Mouse (Mus musculus): Measurements from ENCODE around the gene Pdzd2.

The Pdzd2 gene
- long read RNA-seq, experiment 1, partial matches to known transcripts = 0 of 2 reads
- long read RNA-seq, experiment 1, other reads (novel, unspliced or antisense) = 1 of 2 reads
- long read RNA-seq, experiment 2, partial matches to known transcripts = 1 of 2 reads
- long read RNA-seq, experiment 2, other reads (novel, unspliced or antisense) = 1 of 2 reads

DNA sequence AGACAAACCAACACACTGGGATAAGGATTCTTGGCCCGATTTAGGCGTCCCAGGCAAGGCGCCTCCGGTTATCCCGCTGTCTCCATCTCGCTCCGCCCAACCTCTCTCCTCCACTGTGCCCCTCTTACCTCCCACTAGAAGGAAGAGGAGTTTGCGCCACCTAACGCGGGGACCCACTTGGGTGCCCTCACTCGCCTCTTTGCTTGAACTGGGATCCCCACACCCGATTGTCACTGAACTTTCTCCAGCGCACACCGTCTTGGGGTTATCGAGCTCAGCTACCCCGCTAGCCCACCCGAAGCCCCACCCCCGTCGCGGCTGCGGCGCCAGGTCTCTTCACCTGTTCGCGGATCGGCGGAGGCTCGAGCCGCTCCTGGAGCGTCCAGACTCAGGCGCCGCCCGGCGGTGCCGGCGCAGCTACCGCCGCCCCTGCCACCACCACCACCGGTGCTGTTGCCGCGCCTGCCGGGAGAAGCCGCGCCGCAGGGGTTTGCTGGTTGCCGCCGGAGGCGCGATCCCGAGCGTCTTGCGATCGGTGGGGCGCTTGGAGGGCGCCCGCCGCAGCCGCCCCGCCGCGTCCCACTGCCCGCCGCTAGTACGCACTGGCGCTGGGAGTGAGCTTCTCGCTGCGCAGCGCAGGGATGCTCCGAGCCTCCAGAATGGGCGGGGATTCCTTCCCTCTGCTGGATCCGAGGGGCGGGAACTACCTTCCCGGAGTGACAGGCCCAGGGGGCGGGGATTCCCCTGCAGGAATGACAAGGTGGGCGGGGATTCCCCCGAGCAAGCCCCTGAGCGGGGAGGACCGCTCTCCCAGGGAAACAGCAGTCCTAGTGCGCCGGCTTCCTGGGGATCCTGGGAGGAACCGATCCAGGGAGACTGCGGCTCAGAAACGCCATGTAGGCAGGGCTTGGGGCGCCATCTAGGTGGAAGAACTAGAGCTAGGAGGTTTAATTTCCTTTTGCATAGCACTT is at the start of gene Pdzd2:
Gene Pdzd2 (minus strand): TSS at position 648 of the 971 bp plus-strand sequence.
- intact Hi-C loops (cut with DNase I) = loop anchor here (5.0 kb wide), 2 partner anchors 52 to 152 kb away; no protein-coding TSS in a partner anchor

- intact Hi-C loops (cut with DNase I) = no loop called here
Measured at GRCm38 (mm10) chr15:12789406-12789867, 49.7 kb upstream of the Pdzd2 start.

GRCm38 (mm10) chr15:12788536-12788935 is 48.8 kb upstream of the Pdzd2 start:
- intact Hi-C loops (cut with DNase I) = no loop called here

DNA sequence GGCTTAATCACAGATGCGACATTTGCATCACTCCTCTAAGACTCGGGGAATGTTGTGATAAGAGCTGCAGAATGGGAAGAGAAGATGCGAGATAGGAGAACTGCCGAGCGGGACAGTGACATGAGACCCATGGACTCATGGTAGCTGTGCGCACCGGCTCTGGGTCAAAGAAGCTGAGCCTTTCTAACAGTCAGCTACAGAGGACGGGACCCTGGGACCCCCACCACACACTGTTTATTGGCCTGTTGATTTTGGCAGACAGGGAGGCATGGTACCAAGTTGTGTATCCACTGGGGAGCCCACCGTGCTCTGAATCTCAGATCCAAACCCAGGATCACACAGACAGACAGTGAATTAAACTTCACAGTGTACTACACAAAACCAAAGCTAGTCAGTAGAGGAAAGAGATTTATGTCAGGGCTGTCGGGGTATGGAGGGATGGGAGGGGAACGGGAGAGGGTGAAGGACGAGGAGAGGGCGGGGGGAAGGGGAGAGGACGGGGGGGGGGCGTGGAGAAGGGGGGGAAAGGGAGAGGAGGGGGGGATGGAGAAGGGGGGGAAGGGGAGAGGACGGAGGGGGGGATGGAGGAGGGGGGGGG is 42.1 kb upstream of the Pdzd2 start:
- intact Hi-C loops (cut with DNase I) = loop anchor here (5.0 kb wide), 1 partner anchor 90 kb away; no protein-coding TSS in a partner anchor

DNA sequence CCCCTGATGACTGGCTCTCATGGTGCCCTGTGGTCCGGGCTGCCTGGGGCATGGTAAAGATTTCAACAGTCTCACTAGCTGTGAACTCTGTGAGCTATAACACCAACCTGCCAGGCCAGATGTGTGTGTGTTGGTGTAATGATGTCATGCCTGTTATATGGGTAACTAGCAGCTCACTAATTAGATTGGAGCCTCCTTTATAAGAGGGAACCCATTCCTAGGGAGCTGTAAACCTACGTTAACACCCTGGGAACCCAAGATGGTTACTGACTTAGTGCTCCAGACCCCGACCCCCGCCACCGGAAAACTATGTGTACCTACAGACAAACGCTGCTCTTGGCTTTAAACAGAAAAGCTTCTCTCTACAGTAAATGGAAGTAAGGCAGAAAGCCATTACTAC is 41.6 kb upstream of the Pdzd2 start:
- intact Hi-C loops (cut with DNase I) = loop anchor here (5.0 kb wide), 1 partner anchor 89 kb away; no protein-coding TSS in a partner anchor

- intact Hi-C loops (cut with DNase I) = no loop called here
Measured at GRCm38 (mm10) chr15:12774149-12774753, 34.5 kb upstream of the Pdzd2 start.

- intact Hi-C loops (cut with DNase I) = no loop called here
Measured at GRCm38 (mm10) chr15:12770958-12771357, 31.2 kb upstream of the Pdzd2 start.

- intact Hi-C loops (cut with DNase I) = no loop called here
Measured at GRCm38 (mm10) chr15:12766848-12767247, 27.1 kb upstream of the Pdzd2 start.

DNA sequence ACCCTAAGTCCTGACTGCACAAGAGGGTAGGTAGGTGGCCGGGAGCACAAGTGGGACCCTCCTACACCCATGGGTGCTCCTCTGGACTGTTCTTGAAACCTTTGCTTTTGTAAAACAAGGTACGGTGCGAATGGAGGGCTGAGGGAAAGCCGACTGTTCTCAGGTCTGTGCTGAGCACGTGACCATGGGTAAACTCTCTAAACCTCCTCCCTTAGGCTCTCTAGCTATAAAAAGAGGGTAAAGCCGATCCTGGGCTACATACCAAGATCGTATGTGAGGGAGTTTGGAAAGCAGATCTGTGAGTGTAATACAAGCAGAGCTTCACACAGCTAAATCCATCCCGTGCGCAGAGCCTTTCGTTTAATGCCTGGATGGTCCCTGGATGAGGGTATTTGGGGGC is 23.4 kb upstream of the Pdzd2 start:
- intact Hi-C loops (cut with DNase I) = no loop called here

- intact Hi-C loops (cut with DNase I) = no loop called here
Measured at GRCm38 (mm10) chr15:12762258-12762913, 22.7 kb upstream of the Pdzd2 start.

DNA sequence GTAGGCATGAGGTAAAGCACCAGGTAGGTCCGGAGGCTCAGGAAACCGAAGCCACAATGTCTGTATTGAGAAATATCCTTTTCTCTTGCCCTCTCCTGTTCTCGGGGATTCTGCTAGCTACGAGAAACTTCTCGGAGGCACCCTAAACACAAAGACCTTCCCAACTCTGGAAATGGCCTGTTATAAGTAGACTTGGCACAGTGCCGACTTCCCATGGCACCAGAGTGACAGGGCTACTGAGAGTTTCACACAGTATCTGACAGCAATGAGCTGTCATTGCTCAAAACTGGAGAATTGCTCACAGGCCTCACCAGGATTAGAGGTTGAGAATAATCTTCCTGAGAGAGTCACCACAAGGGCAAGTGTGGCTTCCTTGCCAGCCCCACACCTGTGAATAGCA is 21.0 kb upstream of the Pdzd2 start:
- intact Hi-C loops (cut with DNase I) = no loop called here

DNA sequence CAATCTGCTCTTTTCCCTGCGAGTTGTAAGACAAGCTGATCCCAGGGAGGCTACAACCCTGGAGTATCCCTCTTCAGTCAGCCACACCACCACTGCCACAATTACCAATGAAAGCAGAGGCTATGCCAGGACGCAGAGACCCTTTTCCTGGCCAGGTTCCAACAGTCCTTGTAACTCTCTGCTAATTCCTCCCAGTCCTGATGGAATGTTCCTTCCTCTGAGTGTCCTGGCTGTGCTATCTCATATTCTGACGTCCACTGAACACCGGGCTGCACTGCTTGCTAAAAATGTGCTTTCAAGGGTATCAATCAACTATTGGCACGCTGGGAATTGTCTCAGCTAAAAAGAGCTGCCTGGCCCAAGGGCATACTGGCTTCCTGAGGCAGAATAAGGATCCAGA is 18.7 kb upstream of the Pdzd2 start:
- intact Hi-C loops (cut with DNase I) = no loop called here

DNA sequence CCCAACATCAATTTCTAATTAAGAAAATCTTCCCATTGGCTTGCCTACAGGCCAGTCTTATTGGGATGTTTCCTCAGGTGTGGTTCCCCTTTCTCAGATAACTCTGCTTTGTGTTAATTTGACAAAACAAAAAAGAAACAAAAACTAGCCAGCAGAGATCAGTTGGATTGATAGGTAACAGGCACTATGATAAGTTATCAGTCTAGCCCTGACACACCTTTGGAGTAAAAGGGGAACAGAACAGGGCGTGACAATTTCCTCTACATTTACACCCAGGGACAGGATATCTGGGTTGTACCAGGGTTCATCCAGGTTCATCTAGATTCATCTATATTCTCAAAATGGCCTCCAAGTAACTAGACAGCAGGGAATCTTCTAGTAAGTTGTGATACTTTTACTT is 18.0 kb upstream of the Pdzd2 start:
- intact Hi-C loops (cut with DNase I) = no loop called here

- intact Hi-C loops (cut with DNase I) = no loop called here
Measured at GRCm38 (mm10) chr15:12753201-12753600, 13.5 kb upstream of the Pdzd2 start.

DNA sequence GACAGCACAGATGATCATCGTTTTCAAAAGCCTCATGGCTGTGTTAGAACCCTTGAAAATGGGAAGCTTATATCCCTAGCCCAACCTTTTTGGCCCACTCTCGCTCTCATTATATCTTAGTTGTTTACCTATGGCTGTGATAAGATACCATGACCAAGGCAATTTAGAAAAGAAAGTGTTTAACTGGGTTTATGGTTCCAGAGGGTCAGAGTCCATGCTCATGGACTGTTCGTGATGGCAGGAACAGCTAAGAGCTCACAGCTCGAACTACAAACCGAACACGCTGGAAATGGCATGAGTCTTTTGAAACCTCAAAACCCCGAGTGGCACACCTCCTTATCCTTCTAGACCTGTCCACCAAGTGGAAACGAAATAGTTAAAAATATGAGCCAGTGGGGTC is 11.2 kb upstream of the Pdzd2 start:
- intact Hi-C loops (cut with DNase I) = no loop called here

- intact Hi-C loops (cut with DNase I) = no loop called here
Measured at GRCm38 (mm10) chr15:12749549-12750301, 10.0 kb upstream of the Pdzd2 start.

DNA sequence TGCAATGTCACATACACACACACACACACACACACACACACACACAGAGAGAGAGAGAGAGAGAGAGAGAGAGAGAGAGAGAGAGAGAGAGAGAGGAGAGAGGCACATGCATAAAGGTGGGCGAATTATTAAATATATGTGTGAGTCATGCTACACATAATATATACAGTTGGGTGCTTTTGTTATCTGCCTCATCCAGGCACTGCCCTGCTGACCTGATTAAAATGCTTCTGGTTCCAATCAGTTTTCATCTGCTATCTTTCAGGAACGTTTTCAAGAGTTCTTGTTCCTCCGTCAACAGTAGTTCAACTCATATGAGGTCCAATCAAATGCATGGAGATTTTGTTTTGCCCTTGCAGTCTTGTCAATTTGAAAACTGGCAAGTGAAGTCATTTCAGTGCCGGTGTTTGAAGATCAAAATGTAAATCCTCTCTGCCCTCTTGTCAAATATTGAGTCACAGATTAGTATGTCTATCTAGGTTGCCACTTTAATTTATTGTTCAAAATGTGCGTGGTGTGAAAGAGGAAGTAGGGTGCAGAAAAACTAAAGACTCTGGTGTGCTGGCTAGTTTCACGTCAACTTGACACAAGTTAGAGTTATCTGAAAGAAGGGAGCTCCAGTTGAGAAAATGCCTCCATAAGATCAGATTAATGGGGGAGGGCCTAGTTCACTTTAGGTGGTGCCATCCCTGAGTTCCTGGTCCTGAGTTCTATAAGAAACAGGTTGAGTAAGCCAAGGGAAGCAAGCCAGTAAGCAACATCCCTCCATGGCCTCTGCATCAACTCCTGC is 2.6 kb upstream of the Pdzd2 start:
- intact Hi-C loops (cut with DNase I) = loop anchor here (5.0 kb wide), 1 partner anchor 155 kb away; no protein-coding TSS in a partner anchor

GRCm38 (mm10) chr15:12738301-12739093 is 1.2 kb downstream of the Pdzd2 start:
- intact Hi-C loops (cut with DNase I) = loop anchor here (5.0 kb wide), 1 partner anchor 51 kb away; no protein-coding TSS in a partner anchor
